Mouse (Mus musculus) neural tube, embryonic 11.5 days (tissue): ENCODE results near the gene Vwde. TPM values are rescaled to one million over a fixed set of nuclear protein-coding genes. Genes with fewer than 3 reads are reported as not detected.

Experiments
- ATAC-seq: fragments of 200-750 bp; cut with Nextera tagmentation; 2 replicates; pipeline ENCODE4 v1.8.0; 2017; ENCODE audit warnings: moderate number of reproducible peaks, mild to moderate bottlenecking, moderate TSS enrichment, moderate library complexity; ENCODE audit not compliant: insufficient read depth, low FRiP score, low TSS enrichment
- DNase-seq: peaks from one replicate; pipeline ENCODE4 v3.0.0-alpha.2; 2015; ENCODE audit warnings: low spot score
- H3K27ac ChIP-seq: fragments of 300-500 bp; sonication (generic); 2 replicates; pipeline ENCODE4 v1.5.1; 2014; ENCODE audit warnings: low read depth, mild to moderate bottlenecking, low read length
- H3K27me3 ChIP-seq: fragments of 300-500 bp; sonication (generic); 2 replicates; pipeline ENCODE4 v1.6.1; 2014; ENCODE audit warnings: mild to moderate bottlenecking, low read length, mixed read lengths; ENCODE audit not compliant: control insufficient read depth, insufficient read depth
- H3K36me3 ChIP-seq: fragments of 300-500 bp; sonication (generic); 2 replicates; pipeline ENCODE4 v1.6.1; 2014; ENCODE audit warnings: mild to moderate bottlenecking, low read length, moderate library complexity, mixed read lengths; ENCODE audit not compliant: control insufficient read depth, insufficient read depth
- H3K4me1 ChIP-seq: fragments of 300-500 bp; sonication (generic); 2 replicates; pipeline ENCODE4 v1.6.1; 2014; ENCODE audit warnings: low read length, mixed read lengths; ENCODE audit not compliant: control insufficient read depth, insufficient read depth
- H3K4me2 ChIP-seq: fragments of 300-500 bp; sonication (generic); 2 replicates; pipeline ENCODE4 v1.6.1; 2014; ENCODE audit warnings: low read depth, mild to moderate bottlenecking, moderate library complexity
- H3K4me3 ChIP-seq: fragments of 300-500 bp; sonication (generic); 2 replicates; pipeline ENCODE4 v1.5.1; 2014; ENCODE audit warnings: low read depth, low read length
- H3K9ac ChIP-seq: fragments of 300-500 bp; sonication (generic); 2 replicates; pipeline ENCODE4 v1.6.1; 2014; ENCODE audit warnings: mild to moderate bottlenecking, low read length
- H3K9me3 ChIP-seq: fragments of 300-500 bp; sonication (generic); 2 replicates; pipeline ENCODE4 v1.6.1; 2016; ENCODE audit warnings: low read length; ENCODE audit not compliant: control insufficient read depth
- WGBS: fragments of 180-500 bp; shearing (Covaris S2); extraction: QIAGEN DNeasy Blood & Tissue Kit; methylation state at CpG from one replicate; pipeline ENCODE4 v1.1.7; 2014; 5-methylcytosine and 5-hydroxymethylcytosine counted together
- polyA plus RNA-seq: library from polyadenylated mRNA; unstranded; fragments of >200 nt; fragmentation: Nextera tagmentation; extraction: Ambion mirVana; gene quantifications from 2 replicates; pipeline ENCODE4 v1.2.1, GENCODE M21; 2014

Vwde gene
- polyA plus RNA-seq, 1 experiment from 2014 or later: not detected

DNA sequence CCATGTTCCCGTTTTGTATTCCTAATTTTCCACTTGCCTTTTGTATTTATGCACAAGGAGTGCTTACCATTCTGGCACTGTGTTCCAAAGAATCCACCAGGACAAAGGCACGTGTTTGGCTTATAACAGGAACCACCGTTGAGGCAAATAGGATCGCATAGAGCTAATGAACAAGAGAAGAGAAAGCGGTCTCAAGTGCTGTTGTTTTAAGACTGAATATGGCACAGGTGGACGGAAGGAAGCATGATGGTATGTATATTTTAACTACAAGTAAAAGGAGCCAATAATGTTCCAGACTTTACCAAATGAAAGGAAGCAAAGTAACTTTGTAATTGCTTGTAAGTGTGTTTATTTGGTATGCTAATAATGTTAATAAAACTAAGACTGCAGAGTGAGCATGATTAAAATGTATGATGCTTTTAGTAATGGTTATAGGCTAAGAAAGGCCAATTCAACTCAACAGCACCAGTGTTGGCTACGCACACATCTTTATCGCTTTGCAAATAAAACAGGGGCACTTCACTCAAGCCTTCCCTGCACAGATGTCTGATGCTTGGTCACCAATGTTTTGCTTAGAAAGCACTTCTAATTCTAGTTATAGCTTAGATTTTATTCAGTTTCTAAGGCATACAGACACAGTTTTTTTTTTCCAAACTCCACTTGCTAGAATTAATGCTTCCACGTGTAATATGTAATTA lies 58.4 kb downstream of the Vwde start:
- Histone ChIP-seq H3K4me3 (no peak overlapping the region), H3K9ac (no peak overlapping the region), H3K27me3 (no peaks in the 10 kb centered on the region), H3K4me2 (no peak overlapping the region), H3K9me3 (no peaks in the 10 kb centered on the region), H3K36me3 (no peaks in the 10 kb centered on the region), H3K27ac (no peak overlapping the region), H3K4me1 (no peaks in the 10 kb centered on the region)
- ATAC-seq: no peak
- no peak for DNase-seq
- WGBS: 85% methylated on average over 9 of the region's 9 CpGs

DNA sequence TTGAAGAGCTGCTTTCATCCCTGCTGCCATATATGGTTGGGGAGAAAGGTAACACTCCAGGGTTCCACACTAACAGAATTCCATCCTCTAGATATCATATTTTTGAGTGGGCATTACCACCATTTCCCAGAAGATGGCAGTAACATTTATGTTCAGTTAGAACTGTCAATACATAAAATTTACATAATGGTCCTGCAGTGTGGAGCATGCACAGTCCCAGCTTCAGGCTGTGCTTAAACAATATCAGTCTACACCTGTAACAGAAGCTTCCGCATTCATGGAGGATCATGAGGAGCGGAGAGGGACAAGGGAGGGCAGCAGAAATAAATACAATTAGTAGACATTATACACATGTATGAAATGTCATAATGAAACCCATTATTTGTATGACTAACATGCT lies 65.3 kb downstream of the Vwde start:
- WGBS: 88% methylated on average over 2 of the region's 2 CpGs
- H3K9ac ChIP-seq: no peak overlapping the region
- H3K4me3 ChIP-seq: no peak overlapping the region
- ATAC-seq (peak; percentile 67; the same call in 1 of the 2 replicates), DNase-seq (no peak)
- no peaks in the 10 kb centered on the region for H3K27me3 ChIP-seq
- no peaks in the 10 kb centered on the region for H3K9me3 ChIP-seq
- H3K36me3 ChIP-seq: no peaks in the 10 kb centered on the region
- no peaks in the 10 kb centered on the region for H3K4me1 ChIP-seq
- H3K4me2 ChIP-seq: no peak overlapping the region
- H3K27ac ChIP-seq: no peak overlapping the region

DNA sequence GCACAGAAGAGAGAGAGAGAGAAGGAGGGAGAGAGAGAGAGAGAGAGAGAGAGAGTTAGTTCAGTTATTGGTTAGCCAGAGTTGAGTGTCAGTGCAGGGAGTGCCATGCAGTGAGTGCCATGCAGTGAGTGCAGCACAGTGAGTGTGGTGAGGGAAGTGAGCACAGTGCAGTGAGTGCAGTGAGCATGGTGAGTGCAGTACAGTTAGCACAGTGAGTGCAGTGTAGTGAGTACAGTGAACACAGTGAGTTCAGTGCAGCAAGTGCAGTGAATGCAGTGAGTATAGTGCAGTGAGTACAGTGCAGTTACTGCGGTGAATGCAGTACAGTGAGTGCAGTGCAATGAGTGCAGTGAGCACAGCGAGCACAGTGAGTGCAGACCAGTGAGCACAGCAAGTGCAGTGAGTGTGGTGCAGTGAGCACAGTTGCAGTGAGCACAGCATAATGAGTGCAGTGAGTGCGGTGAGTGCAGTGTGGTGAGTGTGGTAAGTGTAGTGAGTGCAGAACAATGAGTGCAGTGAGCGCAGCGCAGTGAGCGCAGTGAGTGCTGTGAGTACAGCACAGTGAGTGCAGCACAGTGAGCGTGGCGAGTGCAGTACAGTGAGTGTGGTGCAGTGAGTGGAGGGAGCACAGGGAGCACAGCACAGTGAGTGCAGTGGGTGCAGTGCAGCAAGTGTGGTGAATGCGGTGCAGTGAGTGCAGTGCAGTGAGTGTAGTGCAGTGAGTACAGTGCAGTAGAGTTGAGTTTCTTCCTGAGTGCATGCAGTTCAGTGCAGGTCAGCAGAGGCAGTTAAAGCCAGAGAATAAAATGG lies 70.7 kb downstream of the Vwde start:
- Histone ChIP-seq H3K4me3 (no peak overlapping the region), H3K4me1 (no peaks in the 10 kb centered on the region), H3K9ac (no peak overlapping the region), H3K9me3 (no peaks in the 10 kb centered on the region), H3K4me2 (no peak overlapping the region), H3K36me3 (no peaks in the 10 kb centered on the region), H3K27me3 (no peaks in the 10 kb centered on the region), H3K27ac (no peak overlapping the region)
- ATAC-seq: 0 out of 2 replicates have a peak, but pooled peaks have one; percentile 18
- DNase-seq: no peak
- 93% methylated on average over 9 of the region's 9 CpGs for WGBS

DNA sequence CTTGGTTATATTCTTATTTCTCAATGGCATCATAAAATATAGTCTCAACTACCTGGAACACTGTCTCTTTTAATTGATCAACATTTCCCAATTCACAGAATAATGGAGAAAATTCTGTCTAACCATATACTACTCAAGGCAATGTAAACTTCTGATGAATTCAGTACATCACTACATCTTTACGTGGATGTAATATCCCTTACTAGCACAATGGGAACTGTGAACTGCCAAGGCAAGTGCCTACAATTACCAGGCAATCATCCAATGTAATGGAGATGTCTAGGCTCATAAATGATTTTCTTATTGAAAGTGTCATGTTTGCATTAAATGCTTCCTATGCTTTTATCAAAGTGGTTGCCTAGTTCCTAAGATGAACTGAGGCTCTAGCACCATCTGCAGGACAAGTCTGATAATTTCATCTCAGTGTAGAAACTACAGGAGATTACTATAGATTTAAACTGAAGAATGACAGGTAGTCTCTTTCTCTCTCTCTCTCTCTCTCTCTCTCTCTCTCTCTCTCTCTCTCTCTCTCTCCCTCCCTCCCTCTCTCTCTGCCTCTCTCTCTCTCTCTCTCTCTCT lies 72.6 kb downstream of the Vwde start:
- DNase-seq: no peak
- Histone ChIP-seq H3K9ac (no peak overlapping the region), H3K27me3 (no peaks in the 10 kb centered on the region), H3K9me3 (no peaks in the 10 kb centered on the region), H3K4me3 (no peak overlapping the region), H3K4me1 (no peaks in the 10 kb centered on the region), H3K4me2 (no peak overlapping the region), H3K27ac (no peak overlapping the region), H3K36me3 (no peaks in the 10 kb centered on the region)
- WGBS: 74% methylated on average over 1 of the region's 1 CpGs
- ATAC-seq: peak; percentile 46; the same call in 1 of the 2 replicates

DNA sequence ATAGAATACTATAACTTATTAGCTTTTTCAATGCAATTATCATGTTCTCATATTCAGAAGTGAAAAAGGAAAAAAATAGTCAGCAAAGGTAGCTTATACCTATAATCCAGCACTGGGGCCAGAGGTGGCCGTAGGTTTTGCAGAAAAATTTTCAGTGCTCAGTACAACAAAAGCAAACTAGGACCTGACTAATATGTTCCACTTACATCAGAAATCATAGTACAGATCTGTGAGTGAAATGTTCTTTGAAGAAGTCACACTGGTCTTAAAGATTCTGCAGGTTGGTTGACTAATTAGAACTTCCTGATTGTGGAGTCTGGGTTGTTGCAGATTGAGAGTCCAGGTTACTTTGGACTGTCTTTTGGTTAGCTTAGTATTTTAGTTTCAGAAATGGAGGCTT lies 87.5 kb downstream of the Vwde start:
- Histone ChIP-seq H3K9me3 (no peaks in the 10 kb centered on the region), H3K4me3 (no peak overlapping the region), H3K27me3 (no peaks in the 10 kb centered on the region), H3K27ac (no peak overlapping the region), H3K4me1 (no peaks in the 10 kb centered on the region), H3K9ac (no peak overlapping the region), H3K36me3 (no peaks in the 10 kb centered on the region), H3K4me2 (no peak overlapping the region)
- WGBS: 87% methylated on average over 1 of the region's 1 CpGs
- DNase-seq: no peak
- ATAC-seq: no peak

DNA sequence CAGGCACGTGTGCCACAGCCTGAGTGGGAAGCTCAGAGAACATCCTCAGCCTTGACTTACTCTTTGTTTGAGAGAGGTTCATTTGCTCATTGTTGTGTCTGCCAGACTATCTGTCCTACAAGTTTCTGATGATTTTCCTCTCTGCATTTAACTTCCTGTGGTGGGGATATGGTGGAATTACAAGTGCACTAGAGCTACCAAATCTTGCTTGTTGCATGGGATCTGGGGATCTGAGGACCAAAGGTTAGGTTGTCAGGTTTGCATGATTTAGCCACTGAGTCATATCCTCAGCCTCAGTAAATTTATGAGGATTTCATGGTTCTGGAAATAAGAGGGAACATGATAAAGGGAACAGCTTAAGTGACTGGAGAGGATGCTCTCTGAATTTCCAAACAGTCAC lies 116.1 kb downstream of the Vwde start:
- H3K4me3 ChIP-seq: no peak overlapping the region
- H3K36me3 ChIP-seq: no peaks in the 10 kb centered on the region
- ATAC-seq: no peak
- no peaks in the 10 kb centered on the region for H3K4me1 ChIP-seq
- WGBS: 79% methylated on average over 1 of the region's 1 CpGs
- H3K4me2 ChIP-seq: no peak overlapping the region
- H3K9me3 ChIP-seq: no peaks in the 10 kb centered on the region
- no peak for DNase-seq
- no peak overlapping the region for H3K27ac ChIP-seq
- H3K27me3 ChIP-seq: no peaks in the 10 kb centered on the region
- no peak overlapping the region for H3K9ac ChIP-seq

Other genes with a start within 250 kb of the Vwde start
- 34.0 and 34.4 TPM in 2 replicates for gene Tmem106b, start 155.2 kb downstream of the Vwde start, polyA plus RNA-seq